Mouse (Mus musculus): Measurements from ENCODE around the gene Arhgap44. TPM values are rescaled to one million over a fixed set of nuclear protein-coding genes. Genes with fewer than 3 reads are reported as not detected.

Arhgap44 gene
- polyA plus RNA-seq (2012; rRNA removed), result 62.3 and 64.7 TPM in 2 replicates

- DNase-seq (ENCODE audit: extremely low spot score in 1 of 2, low spot score in 1 of 2), result peak; percentile 41 to 80
Measured at GRCm38 (mm10) chr11:65162767-65163120, at the start of gene Arhgap44. Gene Arhgap44 (minus strand): TSS chr11:65162961.

- DNase-seq (ENCODE audit: extremely low spot score in 1 of 2, low spot score in 1 of 2), result no peak
Measured at GRCm38 (mm10) chr11:65211701-65212100, 48.9 kb upstream of the Arhgap44 start.

DNA sequence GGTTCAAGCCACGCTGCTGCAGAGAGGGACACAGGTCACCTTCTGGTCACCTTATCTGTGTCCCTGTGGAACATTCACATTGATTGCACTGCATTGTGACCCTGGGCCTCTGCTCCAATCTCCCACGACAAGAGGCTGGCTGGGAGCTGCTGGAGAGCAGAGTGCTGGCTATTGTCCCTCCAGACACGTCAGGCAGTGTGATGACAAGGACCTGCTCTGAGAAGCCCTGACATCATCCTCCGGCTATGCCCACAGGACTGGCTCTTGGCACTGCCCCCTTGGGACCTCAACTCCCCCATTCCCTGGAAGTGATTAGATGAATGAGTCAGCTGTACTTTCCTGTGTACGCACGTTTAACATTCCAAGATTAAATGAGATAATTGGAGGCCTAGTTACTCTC, 46.7 kb upstream of the Arhgap44 start:
- DNase-seq (ENCODE audit: extremely low spot score in 1 of 2, low spot score in 1 of 2), result no peak

GRCm38 (mm10) chr11:65205306-65205705, 42.5 kb upstream of the Arhgap44 start:
- DNase-seq (ENCODE audit: extremely low spot score in 1 of 2, low spot score in 1 of 2), result no peak

DNA sequence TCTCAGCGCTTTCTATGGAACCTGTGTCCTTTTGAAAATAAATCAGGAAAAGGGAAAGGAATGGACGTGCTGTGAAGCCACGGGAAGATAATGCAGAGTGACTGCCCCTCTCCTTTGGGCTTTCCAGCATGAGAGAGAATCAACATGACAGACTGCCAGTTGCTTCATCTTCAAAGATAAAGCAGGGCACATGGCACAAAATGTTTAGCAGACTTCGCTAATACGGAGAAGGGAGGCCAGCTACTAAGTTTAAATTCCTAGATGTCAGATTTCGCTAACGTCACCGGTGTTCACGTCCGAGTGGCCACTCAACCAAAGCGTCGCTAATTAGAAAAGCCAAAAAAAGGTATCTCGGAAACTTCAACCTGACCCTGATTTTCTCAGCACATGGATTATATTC, 41.9 kb upstream of the Arhgap44 start:
- no peak for DNase-seq (ENCODE audit: extremely low spot score in 1 of 2, low spot score in 1 of 2)

GRCm38 (mm10) chr11:65203020-65203419, 40.3 kb upstream of the Arhgap44 start:
- peak in 1 of 2 experiments; percentile 12 for DNase-seq (ENCODE audit: extremely low spot score in 1 of 2, low spot score in 1 of 2)

- DNase-seq (ENCODE audit: extremely low spot score in 1 of 2, low spot score in 1 of 2), result peak in 1 of 2 experiments; percentile 6
Measured at GRCm38 (mm10) chr11:65202236-65202635, 39.5 kb upstream of the Arhgap44 start.

DNA sequence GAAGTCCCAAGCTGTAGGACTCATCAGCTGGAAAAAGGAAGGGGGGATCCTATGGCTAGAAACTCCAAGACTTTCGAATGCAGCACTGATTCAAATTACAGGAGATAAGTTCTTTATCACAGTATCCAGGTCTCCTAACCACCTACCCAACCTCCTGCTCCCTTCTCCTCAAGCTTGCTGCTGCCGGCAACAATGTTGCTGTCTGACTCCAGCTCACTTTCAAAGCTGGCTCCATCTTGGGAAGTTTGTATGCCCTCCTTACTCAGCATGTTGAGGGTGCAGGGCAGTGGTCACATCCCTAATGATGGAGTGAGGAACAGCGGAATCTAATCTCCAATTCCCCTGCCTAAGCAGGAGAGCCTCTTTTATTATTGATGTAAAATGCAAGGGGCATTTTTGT, 35.3 kb upstream of the Arhgap44 start:
- no peak for DNase-seq (ENCODE audit: extremely low spot score in 1 of 2, low spot score in 1 of 2)

DNA sequence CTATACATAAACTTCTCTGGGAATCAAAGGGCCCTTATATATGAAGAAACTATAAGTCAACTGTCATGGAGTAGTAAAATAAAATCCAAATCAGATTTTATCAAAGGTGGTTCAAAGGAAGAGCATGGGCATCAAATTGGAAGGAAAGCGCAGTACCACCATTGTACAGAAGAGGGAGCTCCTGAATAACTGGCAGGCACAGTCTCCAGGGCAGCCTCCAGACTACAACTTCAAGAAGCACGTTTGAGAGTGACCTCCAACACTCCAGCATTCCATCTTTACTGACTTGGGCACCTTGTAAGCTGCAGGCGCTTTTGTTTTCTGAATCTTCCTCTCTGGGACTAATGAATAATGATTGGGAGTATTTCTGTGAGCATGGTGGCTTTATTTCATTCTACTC, 34.5 kb upstream of the Arhgap44 start:
- peak; percentile 45 to 94 for DNase-seq (ENCODE audit: extremely low spot score in 1 of 2, low spot score in 1 of 2)

DNA sequence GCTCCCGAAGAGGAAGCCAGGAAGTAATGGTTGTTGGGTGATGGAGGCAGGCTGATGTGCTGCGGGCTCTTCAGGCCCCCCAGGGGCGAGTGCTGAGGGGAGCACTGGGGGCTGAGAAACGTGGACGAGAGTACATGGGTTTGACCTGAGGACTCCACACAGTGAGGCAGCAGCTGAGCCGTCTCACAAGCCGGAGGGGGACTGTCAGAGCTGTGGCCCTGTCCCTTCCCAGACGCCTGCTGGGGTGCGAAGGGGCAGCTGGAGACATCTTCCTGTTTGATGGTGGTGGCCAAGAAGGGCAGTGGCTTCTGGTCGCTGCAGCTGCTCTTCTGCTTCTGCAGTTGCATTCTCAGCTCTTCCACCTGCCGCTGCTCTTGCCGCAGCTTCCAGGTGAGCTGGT, 24.2 kb upstream of the Arhgap44 start:
- DNase-seq (ENCODE audit: extremely low spot score in 1 of 2, low spot score in 1 of 2), result no peak

DNA sequence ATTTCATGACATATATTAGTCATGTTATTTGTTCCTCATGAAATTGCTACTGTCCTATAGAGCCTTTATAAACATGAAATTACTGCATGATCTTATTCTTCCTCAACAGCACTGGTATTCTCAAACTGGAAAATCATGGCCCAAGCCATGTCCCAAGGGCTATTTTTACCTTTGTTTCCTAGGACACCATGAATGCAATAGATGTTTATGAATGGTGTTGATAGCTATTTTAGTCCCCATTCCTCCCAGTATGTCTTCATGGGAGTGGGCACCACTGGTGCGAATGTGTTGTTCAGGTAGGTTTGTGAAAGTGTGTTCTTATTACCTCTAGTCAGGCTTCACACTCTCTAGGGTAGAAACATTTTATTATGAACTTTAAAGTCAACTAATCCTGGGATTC, 22.4 kb upstream of the Arhgap44 start:
- DNase-seq (ENCODE audit: extremely low spot score in 1 of 2, low spot score in 1 of 2), result no peak

GRCm38 (mm10) chr11:65170121-65170750, 7.5 kb upstream of the Arhgap44 start:
- DNase-seq (ENCODE audit: extremely low spot score in 1 of 2, low spot score in 1 of 2), result no peak

- DNase-seq (ENCODE audit: extremely low spot score in 1 of 2, low spot score in 1 of 2), result peak in 1 of 2 experiments; percentile 50
Measured at GRCm38 (mm10) chr11:65161881-65162766, 637 bp downstream of the Arhgap44 start.

- DNase-seq (ENCODE audit: extremely low spot score in 1 of 2, low spot score in 1 of 2), result peak in 1 of 2 experiments; percentile 27
Measured at GRCm38 (mm10) chr11:65160991-65161880, 1.5 kb downstream of the Arhgap44 start.

GRCm38 (mm10) chr11:65159791-65160190, 3.0 kb downstream of the Arhgap44 start, which contains the start of gene 1700086D15Rik:
Gene 1700086D15Rik (minus strand): TSS chr11:65159891.
- DNase-seq (ENCODE audit: extremely low spot score in 1 of 2, low spot score in 1 of 2), result no peak

- no peak for DNase-seq (ENCODE audit: extremely low spot score in 1 of 2, low spot score in 1 of 2)
Measured at GRCm38 (mm10) chr11:65158658-65158990, 4.1 kb downstream of the Arhgap44 start.

DNA sequence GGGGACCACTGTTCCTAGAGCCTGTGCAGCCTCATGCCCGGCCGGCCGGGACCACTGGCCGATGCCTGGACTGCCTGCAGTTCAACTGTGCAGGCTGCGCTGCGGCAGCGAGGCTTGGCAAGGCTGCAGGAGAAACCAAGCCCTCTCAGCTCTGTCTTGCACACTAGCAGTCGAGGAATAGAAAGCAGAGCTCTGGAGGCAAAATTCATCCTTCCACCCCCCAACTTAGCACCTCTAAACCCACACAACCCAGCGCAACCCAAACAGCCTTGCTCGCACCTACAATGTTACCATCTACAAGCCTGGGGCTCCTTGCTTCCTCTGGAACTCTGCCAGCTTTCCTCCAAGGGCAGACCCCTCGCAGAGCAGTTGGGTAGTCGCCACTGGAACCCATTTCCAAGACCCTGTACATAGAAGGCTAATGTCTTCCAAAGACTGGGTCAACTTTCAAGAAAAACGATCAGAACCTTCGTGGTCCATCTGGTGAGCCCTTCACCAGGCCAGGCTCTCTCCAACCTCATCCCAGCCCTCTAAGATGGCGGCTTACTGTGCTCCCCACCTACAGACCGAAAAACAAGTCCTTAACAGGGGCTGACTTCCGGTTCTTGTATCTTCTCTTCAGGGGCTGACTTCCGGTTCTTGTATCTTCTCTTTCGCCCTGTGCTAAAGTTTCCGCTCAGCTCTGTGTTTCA, 4.6 kb downstream of the Arhgap44 start:
- DNase-seq (ENCODE audit: extremely low spot score in 1 of 2, low spot score in 1 of 2), result peak; percentile 20 to 69

DNA sequence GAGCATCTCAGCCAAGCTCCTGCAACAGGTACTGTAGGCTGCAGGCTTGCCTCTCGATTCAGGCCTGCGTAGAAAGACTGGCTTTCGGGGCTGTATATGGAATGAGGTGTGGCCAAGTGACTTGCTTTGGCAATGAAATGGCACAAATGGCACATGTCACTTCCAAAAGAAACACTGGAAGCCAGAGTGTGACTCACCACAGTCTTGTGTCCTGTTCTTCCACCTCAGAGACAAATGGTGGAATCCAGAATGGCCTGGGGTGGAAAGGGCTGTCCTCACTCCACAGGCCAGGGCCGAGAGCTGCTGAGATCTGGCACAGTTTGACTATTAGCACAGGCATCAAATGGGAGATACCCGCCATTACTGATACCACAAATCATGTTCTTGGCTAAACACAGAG, 9.8 kb downstream of the Arhgap44 start:
- no peak for DNase-seq (ENCODE audit: extremely low spot score in 1 of 2, low spot score in 1 of 2)

DNA sequence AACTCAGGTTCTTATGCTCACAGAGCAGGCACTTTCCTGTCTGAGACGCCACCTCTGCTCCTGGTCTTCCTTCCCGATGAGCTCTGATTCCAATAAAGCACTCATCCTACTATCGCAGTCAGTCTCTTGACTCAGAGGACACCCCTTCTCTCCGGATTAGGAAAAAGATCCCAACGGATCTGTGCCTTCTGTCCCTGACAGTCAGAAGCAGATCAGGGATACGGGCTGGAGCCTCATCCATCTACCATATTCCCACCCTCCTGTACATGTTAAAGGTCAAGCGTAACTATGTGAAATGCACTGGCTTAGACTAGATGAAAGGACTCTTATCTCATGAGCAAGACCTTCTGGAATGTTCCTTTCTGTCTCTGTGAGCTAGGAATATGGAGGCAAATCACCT, 14.3 kb downstream of the Arhgap44 start:
- DNase-seq (ENCODE audit: extremely low spot score in 1 of 2, low spot score in 1 of 2), result no peak

DNA sequence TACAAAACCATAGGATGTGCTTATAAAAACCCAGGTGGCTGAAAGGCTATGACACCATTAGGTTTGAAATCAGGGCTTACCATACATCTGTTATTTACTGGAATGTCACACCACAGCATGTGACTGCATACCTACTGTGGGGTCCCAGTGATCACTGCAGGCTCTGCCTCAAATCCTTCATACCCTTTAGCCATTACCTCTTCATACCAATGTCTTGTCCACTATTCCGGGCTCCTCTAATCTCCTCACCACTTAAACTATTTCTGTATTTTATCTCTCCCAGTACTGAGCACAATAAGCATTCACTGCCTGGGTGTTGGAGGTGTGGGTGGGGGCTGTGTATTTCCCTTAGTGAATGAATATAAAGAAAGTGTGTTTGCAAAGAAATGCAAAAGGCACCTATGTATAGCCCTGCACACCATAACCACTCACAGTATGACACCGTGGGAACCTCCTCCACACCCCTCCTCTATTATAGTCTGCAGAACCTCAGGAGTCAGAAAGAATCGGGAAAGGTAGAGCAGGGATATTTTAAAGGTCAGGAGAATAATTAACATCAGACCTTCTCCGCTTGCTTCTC, 19.8 kb downstream of the Arhgap44 start:
- DNase-seq (ENCODE audit: extremely low spot score in 1 of 2, low spot score in 1 of 2), result no peak

All from frontal cortex, adult 2 months (tissue).